ENCODE assay signal across 10 mouse cellular contexts in genomic region chr6:72653419-72653818, GRCm38 (mm10). TPM values are rescaled to one million over a fixed set of nuclear protein-coding genes. Genes with fewer than 3 reads are reported as not detected.
DNase-seq lines count a peak whose midpoint lies in the region; ATAC-seq lines count a peak whose summit lies in the region.
"Had no signal": no experiment of that assay in that cellular context is flagged by ENCODE, and none has a peak within 500 bp of the region (broad histone marks: within the 10 kb centered on the region; RNA-seq: fewer than 3 reads in every experiment).

No protein-coding gene starts in this region.

- H3K9me3 ChIP-seq in heart, embryonic 11.5 days (replicated peaks; ENCODE audit: control insufficient read depth, low read length), result no peaks in the 10 kb centered on the region
- no peaks in the 10 kb centered on the region for H3K9me3 ChIP-seq in lung, embryonic 16.5 days (ENCODE audit: control insufficient read depth, low read length)
- H3K9me3 ChIP-seq: neural tube, embryonic 13.5 days had no signal

- WGBS in heart, embryonic 11.5 days (ENCODE audit: insufficient replicate concordance), result 80% methylated on average over 7 of the region's 7 CpGs
- 26% methylated on average over 7 of the region's 7 CpGs for WGBS in lung, embryonic 16.5 days

- H3K36me3 ChIP-seq in heart, embryonic 11.5 days (ENCODE audit: control insufficient read depth, insufficient read depth, low read length), result no peaks in the 10 kb centered on the region; the same call in 1 of the 2 replicates
- H3K36me3 ChIP-seq in lung, embryonic 16.5 days (ENCODE audit: control insufficient read depth, insufficient read depth, low read length), result no peaks in the 10 kb centered on the region
- H3K36me3 ChIP-seq: neural tube, embryonic 13.5 days had no signal

- no peak overlapping the region for H3K4me2 ChIP-seq in heart, embryonic 11.5 days
- peak overlapping the region; percentile 7; the same call in 1 of the 2 replicates for H3K4me2 ChIP-seq in lung, embryonic 16.5 days (ENCODE audit: low read depth, low read length)
- H3K4me2 ChIP-seq: neural tube, embryonic 13.5 days had no signal

- H3K27me3 ChIP-seq in heart, embryonic 11.5 days (ENCODE audit: control insufficient read depth, insufficient read depth, low read length), result no peaks in the 10 kb centered on the region
- no peaks in the 10 kb centered on the region for H3K27me3 ChIP-seq in lung, embryonic 16.5 days (ENCODE audit: control insufficient read depth, insufficient read depth, low read depth, low read length)
- H3K27me3 ChIP-seq: neural tube, embryonic 13.5 days had no signal

- no peak overlapping the region for H3K4me3 ChIP-seq in heart, embryonic 11.5 days (ENCODE audit: low read depth, low read length)
- H3K4me3 ChIP-seq in lung, embryonic 16.5 days (ENCODE audit: low read length), result no peak overlapping the region
- H3K4me3 ChIP-seq: neural tube, embryonic 13.5 days had no signal

- no peak overlapping the region for H3K9ac ChIP-seq in heart, embryonic 11.5 days (ENCODE audit: low read depth, low read length)
- H3K9ac ChIP-seq in lung, embryonic 16.5 days (ENCODE audit: low read length), result no peak overlapping the region
- H3K9ac ChIP-seq: neural tube, embryonic 13.5 days had no signal

- ATAC-seq in heart, embryonic 11.5 days (replicated peaks; ENCODE audit: insufficient number of reproducible peaks, low FRiP score, low TSS enrichment), result no peak
- ATAC-seq in lung, embryonic 16.5 days (ENCODE audit: low read depth), result peak; percentile 68
- ATAC-seq in cerebellum, adult (ENCODE audit: insufficient number of reproducible peaks, low FRiP score, low TSS enrichment), result no peak

- peak; percentile 75 to 85 for DNase-seq in heart, adult 18-20 months
- DNase-seq in adrenal gland, adult 2 months, result peak; percentile 90
- peak; percentile 94 for DNase-seq in gonadal fat pad, adult 2 months (ENCODE audit: low read depth)
- DNase-seq in right cerebral cortex, postnatal 4 days, result no peak
- DNase-seq in right cerebral cortex, adult 2 months (ENCODE audit: low spot score in 2 of 2), result no peak

- peaks cover 12% of the 10 kb centered on the region for H3K4me1 ChIP-seq in heart, embryonic 11.5 days (ENCODE audit: control insufficient read depth, insufficient read depth, low read length)
- H3K4me1 ChIP-seq in lung, embryonic 16.5 days (replicated peaks; ENCODE audit: control insufficient read depth, insufficient read depth, low read length), result peaks cover 44% of the 10 kb centered on the region

- H3K27ac ChIP-seq in heart, embryonic 11.5 days (ENCODE audit: low read depth, low read length), result no peak overlapping the region
- peak overlapping the region; percentile 82 for H3K27ac ChIP-seq in lung, embryonic 16.5 days (ENCODE audit: low read length)
- H3K27ac ChIP-seq: kidney, postnatal 0 days; neural tube, embryonic 13.5 days had no signal

RNA-seq across cellular contexts. Expression of gene Tgoln1, which starts 36.6 kb away (rescaled TPM):
- 10 to 100 TPM; 61.4 to 72.6 TPM for total RNA-seq in heart, adult 18-20 months (2021)
- polyA plus RNA-seq in heart, embryonic 11.5 days (2014; fragmentation: Nextera tagmentation; extraction: Ambion mirVana), result 25.3 and 31.0 TPM in 2 replicates
- total RNA-seq in adrenal gland, adult 2 months (2021), result 100 to 1,000 TPM; 241 to 274 TPM
- polyA plus RNA-seq in adrenal gland, adult 2 months (2012; rRNA removed), result 38.9 and 46.0 TPM in 2 replicates
- polyA plus RNA-seq in gonadal fat pad, adult 2 months (2012; rRNA removed), result 66.5 and 75.6 TPM in 2 replicates
- 45.6 and 46.8 TPM in 2 replicates for polyA plus RNA-seq in lung, embryonic 16.5 days (2015; fragmentation: Nextera tagmentation; extraction: Ambion mirVana)

RNA-seq across cellular contexts. Expression of gene Retsat, which starts 55.1 kb away (rescaled TPM):
- total RNA-seq in heart, adult 18-20 months (2021), result 100 to 1,000 TPM; 199 to 208 TPM
- 13.9 and 16.2 TPM in 2 replicates for polyA plus RNA-seq in heart, embryonic 11.5 days (2014; fragmentation: Nextera tagmentation; extraction: Ambion mirVana)
- total RNA-seq in adrenal gland, adult 2 months (2021), result 100 to 1,000 TPM; 390 to 465 TPM
- polyA plus RNA-seq in adrenal gland, adult 2 months (2012; rRNA removed), result 96.6 and 123 TPM in 2 replicates
- 55.1 and 64.5 TPM in 2 replicates for polyA plus RNA-seq in gonadal fat pad, adult 2 months (2012; rRNA removed)
- 18.6 and 20.1 TPM in 2 replicates for polyA plus RNA-seq in lung, embryonic 16.5 days (2015; fragmentation: Nextera tagmentation; extraction: Ambion mirVana)

RNA-seq across cellular contexts. Expression of gene Elmod3, which starts 55.2 kb away (rescaled TPM):
- 10 to 100 TPM; 11.6 to 12.6 TPM for total RNA-seq in heart, adult 18-20 months (2021)
- 10.5 and 12.1 TPM in 2 replicates for polyA plus RNA-seq in heart, embryonic 11.5 days (2014; fragmentation: Nextera tagmentation; extraction: Ambion mirVana)
- total RNA-seq in adrenal gland, adult 2 months (2021), result 10 to 100 TPM; 12.9 to 25.6 TPM
- 25.5 and 29.3 TPM in 2 replicates for polyA plus RNA-seq in adrenal gland, adult 2 months (2012; rRNA removed)
- polyA plus RNA-seq in gonadal fat pad, adult 2 months (2012; rRNA removed), result 29.9 and 32.8 TPM in 2 replicates
- polyA plus RNA-seq in lung, embryonic 16.5 days (2015; fragmentation: Nextera tagmentation; extraction: Ambion mirVana), result 17.5 and 20.0 TPM in 2 replicates

Comparison
In these comparisons a context has a peak if more than half of its experiments do, and no peak if none do; other contexts are left out.
1. DNase-seq: peak in heart, adult 18-20 months (2 of 2), adrenal gland, adult 2 months (single experiment) and gonadal fat pad, adult 2 months (single experiment); none in right cerebral cortex, postnatal 4 days (single experiment) and right cerebral cortex, adult 2 months (0 of 2).